Mouse (Mus musculus) spleen, postnatal 10 days (tissue): ENCODE data around the gene Slc35f6.

Experiments
- DNase-seq, 2 experiments: peaks; one replicate each; pipeline ENCODE4 v3.0.0; 2021 to 2022; ENCODE audit warnings: low spot score in 2 of 2

Gene Slc35f6

DNA sequence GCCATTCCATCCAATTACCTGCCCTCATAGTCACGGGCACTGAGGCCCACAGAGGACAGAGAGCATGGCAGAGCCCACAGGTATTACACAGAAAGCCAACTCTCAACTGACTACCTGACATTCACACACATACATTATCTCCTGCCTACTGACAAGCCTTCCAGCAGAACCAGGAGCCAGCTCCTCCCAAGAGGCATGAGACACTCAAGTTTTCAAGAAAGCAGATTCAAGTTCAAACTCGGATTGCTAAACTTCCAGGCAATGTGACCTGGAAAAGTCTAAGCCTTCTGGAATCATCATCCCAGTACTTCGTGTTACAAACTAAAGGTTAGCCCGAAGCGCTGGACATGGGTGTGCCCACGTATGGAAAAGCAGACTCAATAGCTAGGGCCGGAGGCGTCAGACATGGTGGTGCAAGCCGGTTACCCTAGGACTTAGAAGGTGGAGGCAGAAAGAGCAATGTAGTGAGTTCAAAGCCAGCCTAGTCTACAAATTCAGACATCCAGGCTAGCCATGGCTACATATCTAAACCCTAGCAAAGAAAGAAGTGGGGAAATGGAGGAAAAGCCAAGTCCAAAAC lies 26.4 kb upstream of the Slc35f6 start:
- no peak for DNase-seq

DNA sequence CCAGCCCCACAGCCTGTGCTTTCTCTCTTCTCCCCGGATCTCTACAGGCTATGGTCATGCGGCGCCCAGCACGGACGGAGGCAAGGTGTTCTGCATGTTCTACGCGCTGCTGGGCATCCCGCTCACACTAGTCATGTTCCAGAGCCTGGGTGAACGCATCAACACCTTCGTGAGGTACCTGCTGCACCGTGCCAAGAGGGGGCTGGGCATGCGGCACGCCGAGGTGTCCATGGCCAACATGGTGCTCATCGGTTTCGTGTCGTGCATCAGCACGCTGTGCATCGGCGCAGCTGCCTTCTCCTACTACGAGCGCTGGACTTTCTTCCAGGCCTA lies 25.9 kb upstream of the Slc35f6 start:
- DNase-seq, result no peak

DNA sequence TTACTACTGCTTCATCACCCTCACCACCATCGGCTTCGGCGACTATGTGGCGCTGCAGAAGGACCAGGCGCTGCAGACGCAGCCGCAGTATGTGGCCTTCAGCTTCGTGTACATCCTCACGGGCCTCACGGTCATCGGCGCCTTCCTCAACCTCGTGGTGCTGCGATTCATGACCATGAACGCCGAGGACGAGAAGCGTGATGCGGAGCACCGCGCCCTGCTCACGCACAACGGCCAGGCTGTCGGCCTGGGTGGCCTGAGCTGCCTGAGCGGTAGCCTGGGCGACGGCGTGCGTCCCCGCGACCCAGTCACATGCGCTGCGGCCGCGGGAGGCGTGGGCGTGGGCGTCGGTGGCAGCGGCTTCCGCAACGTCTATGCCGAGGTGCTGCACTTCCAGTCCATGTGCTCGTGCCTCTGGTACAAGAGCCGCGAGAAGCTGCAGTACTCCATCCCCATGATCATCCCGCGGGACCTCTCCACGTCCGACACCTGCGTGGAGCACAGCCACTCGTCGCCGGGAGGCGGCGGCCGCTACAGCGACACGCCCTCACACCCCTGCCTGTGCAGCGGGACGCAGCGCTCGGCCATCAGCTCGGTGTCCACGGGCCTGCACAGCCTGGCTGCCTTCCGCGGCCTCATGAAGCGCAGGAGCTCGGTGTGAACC lies 25.4 kb upstream of the Slc35f6 start:
- DNase-seq, result peak; percentile 20 to 49

DNA sequence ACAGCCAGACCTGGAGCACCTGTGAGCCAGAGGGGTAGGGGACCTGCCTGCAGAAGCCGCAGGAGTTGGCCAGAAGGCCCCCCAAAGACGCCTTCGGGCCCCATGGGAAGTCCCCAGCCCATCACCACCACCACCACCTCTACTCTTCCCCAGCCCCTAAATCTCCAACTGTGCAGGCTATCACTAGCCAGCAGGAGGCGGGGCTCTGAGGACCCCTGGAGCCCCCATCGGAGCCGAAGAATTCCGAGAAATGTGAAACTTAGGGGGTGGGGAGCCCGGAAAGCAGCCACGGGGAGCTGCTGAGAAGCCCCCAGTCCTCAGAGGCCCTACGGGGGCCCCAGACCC lies 24.9 kb upstream of the Slc35f6 start:
- no peak for DNase-seq

DNA sequence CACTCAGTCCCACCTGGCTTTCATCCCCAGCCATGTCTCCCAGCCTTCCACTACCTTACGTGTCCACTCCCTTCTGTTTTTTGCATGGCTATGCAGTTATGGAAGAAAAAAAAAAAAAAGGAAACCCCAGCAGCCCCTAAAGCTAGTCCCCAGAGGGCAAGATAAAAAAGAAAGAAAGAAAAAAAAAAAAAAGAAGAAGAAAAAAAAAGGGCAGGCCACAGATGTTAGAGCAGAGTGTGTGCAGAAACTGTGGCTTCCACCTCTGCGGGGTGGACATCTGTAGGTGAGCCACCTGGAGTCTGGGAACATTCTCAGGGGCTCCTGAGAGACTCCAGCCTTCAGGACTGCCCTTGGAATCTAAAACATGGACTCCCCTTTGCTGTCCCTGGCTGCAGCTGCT lies 24.4 kb upstream of the Slc35f6 start:
- no peak for DNase-seq

DNA sequence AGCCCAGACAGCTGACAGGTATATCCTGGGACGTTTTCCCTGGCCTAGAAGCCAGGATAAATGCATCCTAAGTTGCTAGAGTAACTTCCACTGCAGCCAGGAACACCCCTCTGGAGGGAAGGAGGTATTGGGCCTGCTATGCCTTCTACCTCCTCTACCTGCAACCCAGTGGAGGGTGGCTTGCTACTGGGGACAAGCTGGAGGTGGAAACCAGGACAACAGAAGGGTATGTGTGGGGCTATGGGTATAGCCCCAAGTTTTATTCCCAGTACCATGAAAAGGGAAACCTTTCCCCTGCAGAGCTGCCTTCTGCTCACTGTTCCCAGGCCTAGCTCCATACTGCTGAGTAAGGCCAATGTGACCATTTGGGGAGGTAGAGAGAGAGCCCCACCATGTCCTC lies 23.4 kb upstream of the Slc35f6 start:
- DNase-seq, result no peak

DNA sequence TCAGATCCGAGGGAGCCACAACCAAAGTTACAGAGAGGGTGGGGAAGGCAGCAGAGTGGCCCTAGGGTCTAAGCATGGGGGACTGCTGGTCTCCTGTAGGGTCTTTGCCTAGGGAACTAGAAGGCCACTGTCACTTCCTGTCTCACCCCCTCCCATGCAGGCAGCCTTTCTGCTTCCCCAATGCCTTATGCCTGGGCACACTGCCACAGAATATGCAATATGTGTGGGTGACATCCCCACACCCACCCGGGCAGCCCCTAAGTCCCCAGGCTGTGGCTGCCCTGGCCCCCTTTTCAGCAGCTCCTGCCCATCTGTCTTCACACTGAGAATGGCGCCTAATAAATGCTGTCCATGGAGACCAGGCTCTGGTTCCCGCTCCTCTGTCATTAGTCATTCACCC lies 22.8 kb upstream of the Slc35f6 start:
- no peak for DNase-seq

DNA sequence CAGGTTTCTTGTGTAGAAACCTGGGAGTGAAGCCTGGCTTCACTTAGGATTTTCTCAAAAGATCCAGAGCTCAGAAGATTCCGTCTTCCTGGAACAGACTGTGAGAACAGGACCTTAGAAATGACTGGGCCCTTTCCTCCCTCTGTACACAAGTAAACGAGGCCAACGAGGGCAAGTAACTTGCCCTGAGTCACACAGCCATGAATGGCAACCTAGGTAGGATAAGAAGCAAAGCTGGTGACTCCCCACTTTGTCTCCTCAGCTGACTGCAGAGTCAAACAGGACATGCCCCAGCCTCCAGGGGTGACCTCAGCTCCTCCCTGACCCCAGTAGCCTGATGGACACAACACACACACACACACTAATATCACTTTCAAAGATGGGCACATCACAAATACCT lies 22.4 kb upstream of the Slc35f6 start:
- no peak for DNase-seq

DNA sequence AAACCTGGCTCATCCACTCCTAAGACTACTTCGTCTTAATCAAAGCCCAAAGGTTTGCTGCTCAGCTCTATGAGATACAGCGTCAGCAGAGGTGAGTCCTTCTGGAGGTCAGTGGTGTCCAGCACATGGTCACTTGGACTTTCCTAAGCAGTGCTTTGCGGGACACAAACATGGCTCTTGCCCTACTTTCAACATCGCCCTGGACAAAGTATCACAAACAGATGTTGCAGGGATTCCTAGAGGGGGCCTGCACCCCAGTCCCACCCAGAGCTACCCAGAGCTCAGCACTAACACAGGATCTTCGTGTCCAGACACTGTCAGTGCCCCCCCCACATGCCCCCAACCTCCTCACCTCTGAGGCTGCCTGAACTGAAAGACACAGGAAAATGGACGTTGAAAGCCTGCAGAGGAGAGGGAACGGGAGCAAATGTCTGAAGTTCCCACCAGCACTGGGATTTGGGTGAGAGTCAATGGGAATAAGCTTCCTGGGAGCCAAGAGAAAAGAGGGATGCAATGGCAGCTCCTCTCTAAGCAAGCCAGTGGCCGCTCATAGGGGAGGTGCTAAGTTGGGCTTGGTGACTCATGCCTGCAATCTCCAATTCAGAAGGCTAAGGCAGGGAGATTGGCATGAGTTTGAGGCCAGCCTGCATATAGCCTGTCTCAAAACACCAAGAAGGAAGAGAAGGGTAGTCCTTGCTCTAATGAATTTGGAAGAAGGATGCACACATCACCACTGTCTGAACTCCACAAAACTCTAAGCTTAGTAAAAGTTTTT lies 21.2 kb upstream of the Slc35f6 start:
- DNase-seq, result no peak

DNA sequence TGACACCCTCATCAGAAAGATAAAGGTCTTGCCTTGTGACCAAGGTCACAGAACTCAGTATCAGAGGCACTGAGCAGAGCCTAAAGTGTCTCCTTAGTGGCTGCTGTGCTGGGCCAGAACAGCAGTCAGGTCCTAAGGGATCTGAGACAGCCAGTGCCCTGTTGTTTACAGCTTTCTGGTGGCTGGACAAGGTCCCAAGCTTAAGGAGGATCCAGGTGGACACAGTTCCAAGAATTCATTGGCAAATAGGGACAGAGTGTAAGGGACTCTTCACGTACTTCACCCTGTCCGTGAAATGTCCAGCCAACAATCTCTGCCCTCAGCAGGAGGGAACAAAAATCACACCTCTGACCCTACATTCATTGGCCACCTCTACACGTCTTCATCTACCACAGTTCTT lies 19.2 kb upstream of the Slc35f6 start:
- DNase-seq, result no peak

DNA sequence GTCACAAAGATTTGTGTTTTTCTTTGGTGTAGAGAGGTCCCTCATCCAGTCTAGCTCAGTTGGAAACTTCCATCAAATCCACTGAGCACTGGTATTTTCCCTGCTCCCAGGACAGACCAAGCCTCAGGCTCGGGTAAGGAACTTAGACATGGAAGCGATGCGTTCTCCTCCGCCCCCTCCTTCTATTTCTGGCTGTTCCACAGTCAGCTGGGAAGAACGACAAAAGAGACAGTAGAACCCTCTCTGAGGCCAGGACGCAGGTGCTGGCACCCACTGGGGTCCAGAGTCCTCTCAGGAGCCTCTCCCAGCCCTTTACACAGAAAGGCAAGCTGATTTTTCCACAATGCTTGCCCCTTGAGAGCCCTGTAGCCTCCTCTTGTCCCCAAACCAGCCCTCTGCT lies 17.3 kb upstream of the Slc35f6 start:
- DNase-seq, result no peak

DNA sequence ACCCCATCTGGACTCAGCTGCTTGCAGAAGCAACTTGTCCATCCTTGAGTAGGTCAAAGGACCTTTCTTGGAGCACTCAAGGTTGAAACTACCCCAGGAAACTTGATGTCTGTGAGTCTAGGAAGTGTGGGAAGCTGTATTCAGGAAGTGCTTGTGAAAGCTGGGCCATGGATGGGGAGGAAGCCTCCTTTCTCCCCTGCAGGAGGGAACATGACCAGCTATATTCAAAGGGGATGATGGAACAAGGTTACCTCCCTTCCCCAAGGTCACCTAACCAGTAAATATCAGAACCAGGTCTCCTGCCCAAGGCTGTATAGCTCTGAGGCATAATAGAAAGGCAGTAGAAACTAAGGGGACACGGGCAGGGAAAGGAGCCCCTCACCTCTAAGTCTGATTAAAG lies 15.6 kb upstream of the Slc35f6 start:
- DNase-seq, result no peak

DNA sequence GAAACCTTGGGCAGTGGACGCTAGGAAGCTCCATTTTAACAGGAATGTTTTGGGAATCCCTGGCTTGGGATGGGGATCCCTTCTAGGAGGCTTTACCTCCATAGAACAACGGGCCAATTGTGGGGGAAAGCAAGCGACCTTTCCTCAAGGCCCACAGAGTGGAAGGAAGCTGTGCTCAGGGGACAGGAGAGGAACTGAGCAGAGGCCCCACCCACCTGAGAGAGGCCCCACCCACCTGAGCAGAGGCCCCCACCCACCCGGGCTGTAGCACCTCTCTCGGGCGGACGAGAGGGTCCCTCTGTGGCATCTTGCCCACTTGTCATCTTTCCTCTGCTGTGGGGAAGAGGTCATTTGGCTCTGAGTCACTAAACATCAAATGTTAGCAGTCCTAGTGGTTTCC lies 10.7 kb upstream of the Slc35f6 start:
- no peak for DNase-seq

DNA sequence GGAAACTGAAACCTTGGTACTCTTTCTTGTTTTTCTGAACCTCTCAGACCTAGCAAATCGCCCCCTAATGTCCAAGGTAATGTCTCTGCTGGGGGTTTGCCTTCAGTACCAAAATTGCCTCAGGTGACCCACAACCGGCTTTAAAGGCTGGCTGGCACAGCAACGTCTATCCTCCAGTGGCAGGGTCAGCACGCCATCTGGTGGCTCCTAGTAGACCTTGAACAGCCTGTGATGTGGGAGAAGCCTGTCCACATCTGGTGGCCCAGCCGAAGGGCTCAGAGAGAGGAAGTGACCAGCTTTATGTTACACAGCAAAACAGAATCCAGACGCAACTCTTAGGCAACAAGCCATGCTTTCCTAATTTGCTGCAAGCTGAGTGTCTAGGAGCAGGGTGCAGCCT lies 9.7 kb upstream of the Slc35f6 start:
- DNase-seq, result peak; percentile 54 to 83

DNA sequence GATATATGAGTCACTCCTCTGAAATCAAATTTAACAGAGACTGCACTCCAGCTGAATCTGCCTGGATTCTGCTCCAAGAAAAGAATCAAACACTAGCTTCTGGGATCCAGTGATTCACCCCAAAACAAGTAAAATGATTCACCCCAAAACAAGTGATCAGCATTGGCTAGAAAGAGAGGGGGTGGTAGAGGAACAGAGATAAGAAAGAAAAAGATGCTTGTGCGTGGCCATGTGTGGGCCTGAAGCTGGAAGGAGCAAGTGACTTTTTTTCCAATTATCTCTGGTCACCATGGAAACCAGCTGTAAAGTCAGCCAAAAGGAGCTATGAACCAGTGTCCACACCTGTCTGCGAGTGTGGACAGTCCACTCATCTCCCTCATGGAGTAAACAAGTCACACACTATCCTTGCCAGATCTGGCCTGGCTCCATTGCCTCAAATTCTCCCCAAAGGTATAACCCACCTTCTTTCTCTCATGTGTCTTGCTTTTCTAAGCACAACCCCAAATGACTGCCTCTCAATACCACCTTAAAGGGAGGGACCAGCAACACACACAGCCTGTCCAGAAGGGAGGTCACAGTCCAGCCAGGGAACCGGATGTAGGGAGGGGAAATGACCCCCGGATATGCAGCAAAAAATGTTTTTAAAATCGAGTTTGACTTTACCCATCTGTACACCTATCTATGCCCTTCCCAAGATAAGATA lies 4.1 kb upstream of the Slc35f6 start:
- no peak for DNase-seq

DNA sequence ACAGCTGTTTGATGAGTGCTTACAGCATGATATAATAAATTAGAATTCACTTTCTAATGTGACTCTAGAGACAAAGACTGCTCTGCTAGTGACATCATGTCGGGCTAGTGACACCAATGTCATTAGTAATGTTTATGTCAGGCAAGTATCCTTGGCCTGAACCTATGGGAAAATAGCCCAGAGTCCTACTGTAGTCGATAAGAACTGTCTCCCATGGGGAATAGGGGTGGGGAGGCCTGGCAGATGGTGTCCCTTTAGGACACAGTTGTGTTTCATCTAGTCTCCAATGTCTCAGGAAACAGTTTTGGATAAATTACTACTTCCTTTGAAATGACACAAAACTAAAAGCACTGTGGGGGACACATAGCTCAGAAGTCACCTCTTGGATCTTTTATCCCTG lies 1.7 kb upstream of the Slc35f6 start:
- DNase-seq, result no peak

DNA sequence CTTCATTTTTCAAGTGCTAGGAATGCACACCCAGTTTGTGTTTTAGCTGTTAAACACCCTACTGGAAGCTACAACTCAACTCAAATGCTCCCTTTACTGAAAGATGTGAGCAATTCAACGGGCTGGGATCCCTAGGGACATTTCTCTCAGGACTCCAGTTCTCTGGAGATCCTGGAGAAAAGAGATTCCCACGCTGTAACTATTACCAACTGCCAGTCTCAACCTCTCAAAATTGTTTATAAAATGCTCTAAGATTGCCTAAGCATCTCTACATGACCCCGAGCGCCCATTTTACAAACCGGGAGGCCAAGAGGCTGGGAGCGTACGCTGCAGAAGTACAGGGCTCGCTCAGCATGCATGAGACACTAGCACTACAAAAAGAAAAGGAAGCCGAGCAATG lies 337 bp upstream of the Slc35f6 start:
- no peak for DNase-seq

DNA sequence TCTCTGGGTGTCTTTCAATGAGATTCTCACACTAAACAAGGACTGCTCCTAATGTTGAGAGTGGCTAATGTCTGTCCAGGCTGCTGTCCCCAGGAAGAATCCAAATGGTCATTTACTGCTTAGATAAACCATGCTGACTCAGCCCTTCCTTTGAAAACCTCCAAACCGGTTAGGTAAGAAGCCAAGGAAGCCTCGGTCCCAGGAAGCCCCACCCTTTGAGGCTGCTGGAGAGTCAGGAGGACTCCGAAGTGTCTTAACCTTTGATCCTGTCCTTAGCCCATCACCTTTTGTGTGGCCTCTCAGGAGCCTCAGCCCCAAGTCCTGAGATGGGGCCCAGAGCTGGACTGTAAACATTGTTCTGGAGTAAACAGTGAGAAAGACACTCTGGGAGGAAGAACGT lies 1.8 kb downstream of the Slc35f6 start:
- no peak for DNase-seq

DNA sequence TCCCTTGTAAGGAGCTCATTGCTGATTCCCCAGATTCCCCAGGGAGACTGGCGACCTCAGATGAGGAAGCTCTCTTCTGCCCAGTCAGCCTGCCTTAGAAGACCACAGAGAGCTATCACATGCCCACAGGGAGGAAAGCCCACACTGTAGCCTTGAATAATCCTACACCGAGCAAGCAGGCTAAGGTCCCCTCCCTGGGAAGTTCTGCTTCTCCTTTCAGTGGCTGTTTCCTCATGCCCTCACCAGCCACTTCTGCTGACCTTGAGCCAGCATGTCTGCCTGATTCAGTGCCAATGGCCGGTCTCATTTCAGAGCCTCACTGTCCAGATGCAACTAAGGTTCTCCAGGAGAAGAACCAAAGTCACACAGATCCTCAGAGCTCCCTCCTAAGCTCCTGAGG lies 3.0 kb downstream of the Slc35f6 start:
- no peak for DNase-seq

DNA sequence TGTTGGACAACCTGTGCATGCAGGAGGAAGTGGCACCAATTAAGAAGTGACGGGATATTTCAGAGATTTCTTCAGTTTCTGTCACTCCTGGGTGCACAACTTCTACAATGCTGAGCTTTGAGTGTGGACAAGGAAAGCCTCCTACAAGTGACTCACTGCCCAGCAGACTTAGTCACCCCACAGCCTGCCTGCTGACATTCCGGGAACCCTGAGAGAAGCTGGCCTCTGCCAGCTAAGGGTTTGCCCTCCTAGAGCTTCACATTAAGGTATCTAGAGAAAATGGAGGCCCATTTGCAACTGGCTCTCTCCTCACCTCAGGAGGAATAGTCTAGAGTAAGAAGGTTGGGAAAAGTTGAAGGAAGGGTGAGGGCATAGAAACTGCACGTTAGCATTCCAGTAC lies 3.8 kb downstream of the Slc35f6 start:
- DNase-seq, result no peak

DNA sequence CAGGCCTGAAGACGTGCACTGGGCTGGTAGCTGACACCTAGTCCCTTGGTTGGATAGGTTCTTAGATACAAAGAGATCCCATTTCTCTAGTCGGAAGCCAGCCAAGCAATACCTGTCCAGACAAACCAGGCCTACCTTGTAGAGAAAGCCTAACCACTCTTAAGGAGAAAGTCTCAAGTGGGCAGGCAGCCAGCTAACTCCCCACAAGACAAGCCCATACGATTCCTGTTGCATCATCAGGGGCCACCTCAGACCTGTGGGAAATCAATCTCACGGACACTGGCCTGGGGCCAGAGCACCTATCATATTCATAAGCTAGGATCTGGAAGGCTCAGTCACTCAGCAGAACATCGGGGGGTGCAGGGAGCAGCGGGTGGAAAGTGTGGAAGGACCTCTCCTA lies 5.5 kb downstream of the Slc35f6 start:
- DNase-seq, result no peak

DNA sequence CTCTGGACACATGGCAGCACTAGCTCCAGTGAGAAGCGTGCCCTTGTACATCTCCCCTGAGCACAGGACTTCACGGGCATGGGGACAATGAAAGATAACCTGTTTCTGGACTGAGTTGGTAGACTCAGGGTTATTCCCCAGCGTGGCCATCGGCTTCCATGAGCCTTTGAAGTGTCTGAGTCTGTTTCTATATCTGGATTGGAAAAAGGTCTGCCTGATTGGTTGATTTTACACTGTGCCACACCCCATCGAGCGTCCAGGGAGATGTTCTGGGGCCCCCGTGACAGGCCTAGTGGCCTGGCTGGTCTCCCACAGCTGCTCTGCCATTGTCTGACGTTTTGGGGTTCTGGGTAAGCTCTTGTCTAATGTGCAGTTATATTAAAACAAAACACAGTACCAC lies 7.3 kb downstream of the Slc35f6 start:
- DNase-seq, result no peak
